Mouse (Mus musculus) MEL (cell line): ENCODE results near the gene Lrrc4c. TPM values are rescaled to one million over a fixed set of nuclear protein-coding genes. Genes with fewer than 3 reads are reported as not detected.
A peak's percentile ranks its signal among the peaks of the same experiment; 100 is the strongest.

Experiments
- DNase-seq: peaks from one replicate; pipeline ENCODE4 v3.0.0; 2011; ENCODE audit warnings: low read depth, low spot score
- H3K27ac ChIP-seq: 2 replicates; pipeline ENCODE4 v1.5.1; 2012; ENCODE audit warnings: low read depth, mild to moderate bottlenecking, control low read depth, low read length, moderate library complexity; ENCODE audit not compliant: control insufficient read depth
- H3K27me3 ChIP-seq, 2 experiments: fragments of 150-350 bp in 1 of 2; sonication (generic) in 1 of 2; 2 replicates each; pipeline ENCODE4 v1.6.1; 2012; ENCODE audit warnings: low read length in 2 of 2, mild to moderate bottlenecking in 2 of 2, improper control_type of control experiment in 1 of 2, moderate library complexity in 1 of 2; ENCODE audit not compliant: insufficient read depth in 2 of 2, control insufficient read depth in 1 of 2
- H3K36me3 ChIP-seq, 2 experiments: 2 replicates each; pipeline ENCODE4 v1.6.1; 2012 to 2014; ENCODE audit warnings: low read length in 2 of 2, improper control_type of control experiment in 1 of 2, inconsistent platforms in 1 of 2, mild to moderate bottlenecking in 1 of 2; ENCODE audit not compliant: insufficient read depth in 2 of 2, control insufficient read depth in 1 of 2
- H3K4me1 ChIP-seq, 2 experiments: fragments of 150-350 bp in 1 of 2; sonication (generic) in 1 of 2; 2 replicates each; pipeline ENCODE4 v1.6.1; 2012; ENCODE audit warnings: low read length in 2 of 2, improper control_type of control experiment in 1 of 2, mild to moderate bottlenecking in 1 of 2; ENCODE audit not compliant: insufficient read depth in 2 of 2, control insufficient read depth in 1 of 2
- H3K4me3 ChIP-seq, 2 experiments: fragments of 150-350 bp in 1 of 2; sonication (generic) in 1 of 2; 2 replicates each; pipeline ENCODE4 v1.5.1; 2012; ENCODE audit warnings: low read depth in 2 of 2, low read length in 2 of 2, mild to moderate bottlenecking in 2 of 2, moderate library complexity in 2 of 2, control low read depth in 1 of 2, improper control_type of control experiment in 1 of 2; ENCODE audit not compliant: control insufficient read depth in 1 of 2, insufficient read depth in 1 of 2
- H3K79me2 ChIP-seq: 2 replicates; pipeline ENCODE4 v1.6.1; 2012; ENCODE audit warnings: mild to moderate bottlenecking, low read length, moderate library complexity; ENCODE audit not compliant: control insufficient read depth, poor library complexity, insufficient read depth
- H3K9ac ChIP-seq: 2 replicates; pipeline ENCODE4 v1.6.1; 2012; ENCODE audit warnings: low read depth, mild to moderate bottlenecking, control low read depth, low read length, moderate library complexity; ENCODE audit not compliant: control insufficient read depth, poor library complexity, severe bottlenecking
- H3K9me3 ChIP-seq: fragments of 150-350 bp; sonication (generic); replicated peaks from 2 replicates; pipeline ENCODE4 v1.6.1; 2012; ENCODE audit warnings: mild to moderate bottlenecking, low read length, improper control_type of control experiment, moderate library complexity; ENCODE audit not compliant: insufficient read depth
- BHLHE40 ChIP-seq: IDR thresholded peaks from 2 replicates; pipeline ENCODE4 v1.6.1; 2012; ENCODE audit warnings: low read depth, mild to moderate bottlenecking, inconsistent platforms, low read length, improper control_type of control experiment, borderline replicate concordance
- CHD1 ChIP-seq: IDR thresholded peaks from 2 replicates; pipeline ENCODE4 v1.6.1; 2012; ENCODE audit warnings: low read depth, mild to moderate bottlenecking, inconsistent platforms, low read length, improper control_type of control experiment
- CHD2 ChIP-seq: IDR thresholded peaks from 2 replicates; pipeline ENCODE4 v1.6.1; 2011; ENCODE audit warnings: low read length, improper control_type of control experiment
- CTCF ChIP-seq, 3 experiments: IDR thresholded peaks in 2 of 3; conservative IDR thresholded peaks in 1 of 3; 2 replicates each; pipeline ENCODE4 v1.5.1; 2011 to 2012; ENCODE audit warnings: low read length in 3 of 3, low read depth in 2 of 3, mild to moderate bottlenecking in 2 of 3, improper control_type of control experiment in 1 of 3, inconsistent platforms in 1 of 3, mixed read lengths in 1 of 3, moderate library complexity in 1 of 3; ENCODE audit not compliant: control insufficient read depth in 1 of 3, insufficient read depth in 1 of 3, poor library complexity in 1 of 3, severe bottlenecking in 1 of 3
- ELF1 ChIP-seq: IDR thresholded peaks from 2 replicates; pipeline ENCODE4 v1.6.1; 2014; ENCODE audit warnings: low read depth, mild to moderate bottlenecking, inconsistent platforms, low read length, improper control_type of control experiment, moderate library complexity
- EP300 ChIP-seq, 2 experiments: IDR thresholded peaks; 2 replicates each; pipeline ENCODE4 v1.6.1; 2011; ENCODE audit warnings: improper control_type of control experiment in 2 of 2, low read length in 2 of 2, low read depth in 1 of 2, mild to moderate bottlenecking in 1 of 2
- ETS1 ChIP-seq: IDR thresholded peaks from 2 replicates; pipeline ENCODE4 v1.6.1; 2012; ENCODE audit warnings: low read depth, mild to moderate bottlenecking, inconsistent platforms, low read length, improper control_type of control experiment, moderate library complexity
- GATA1 ChIP-seq: IDR thresholded peaks from 2 replicates; pipeline ENCODE4 v1.6.1; 2011; ENCODE audit warnings: low read depth, low read length, improper control_type of control experiment
- HCFC1 ChIP-seq: IDR thresholded peaks from 2 replicates; pipeline ENCODE4 v1.6.1; 2012; ENCODE audit warnings: low read depth, mild to moderate bottlenecking, inconsistent platforms, low read length, improper control_type of control experiment, moderate library complexity
- KAT2A ChIP-seq: conservative IDR thresholded peaks from 2 replicates; pipeline ENCODE4 v1.6.1; 2012; ENCODE audit warnings: low read depth, low read length, improper control_type of control experiment, inconsistent platforms
- MAX ChIP-seq: IDR thresholded peaks from 2 replicates; pipeline ENCODE4 v1.6.1; 2011; ENCODE audit warnings: low read length, improper control_type of control experiment
- MAZ ChIP-seq: IDR thresholded peaks from 2 replicates; pipeline ENCODE4 v1.6.1; 2012; ENCODE audit warnings: low read depth, mild to moderate bottlenecking, inconsistent platforms, low read length, improper control_type of control experiment
- MYB ChIP-seq: IDR thresholded peaks from 2 replicates; pipeline ENCODE4 v1.6.1; 2011; ENCODE audit warnings: mild to moderate bottlenecking, low read depth, low read length, improper control_type of control experiment
- MYC ChIP-seq: IDR thresholded peaks from 2 replicates; pipeline ENCODE4 v1.6.1; 2011; ENCODE audit warnings: low read depth, mild to moderate bottlenecking, low read length, improper control_type of control experiment, moderate library complexity
- NRF1 ChIP-seq: IDR thresholded peaks from 2 replicates; pipeline ENCODE4 v1.6.1; 2014; ENCODE audit warnings: low read depth, mild to moderate bottlenecking, inconsistent platforms, low read length, improper control_type of control experiment, moderate library complexity; ENCODE audit not compliant: poor library complexity, insufficient read depth, severe bottlenecking
- POLR2AphosphoS5 ChIP-seq: IDR thresholded peaks from 2 replicates; pipeline ENCODE4 v1.6.1; 2012; ENCODE audit warnings: low read depth, borderline replicate concordance, mild to moderate bottlenecking, inconsistent platforms, low read length, moderate library complexity, mixed read lengths
- RAD21 ChIP-seq: IDR thresholded peaks from 2 replicates; pipeline ENCODE4 v1.6.1; 2011; ENCODE audit warnings: mild to moderate bottlenecking, low read depth, low read length, improper control_type of control experiment
- RCOR1 ChIP-seq: IDR thresholded peaks from 2 replicates; pipeline ENCODE4 v1.6.1; 2012; ENCODE audit warnings: low read depth, mild to moderate bottlenecking, inconsistent platforms, low read length, improper control_type of control experiment
- SIN3A ChIP-seq: IDR thresholded peaks from 2 replicates; pipeline ENCODE4 v1.6.1; 2012; ENCODE audit warnings: low read length, improper control_type of control experiment, inconsistent platforms
- SMC3 ChIP-seq: IDR thresholded peaks from 2 replicates; pipeline ENCODE4 v1.6.1; 2011; ENCODE audit warnings: low read depth, low read length, improper control_type of control experiment
- TAL1 ChIP-seq: IDR thresholded peaks from 2 replicates; pipeline ENCODE4 v1.6.1; 2012; ENCODE audit warnings: mild to moderate bottlenecking, inconsistent platforms, low read length, moderate library complexity, mixed read lengths
- TBP ChIP-seq: IDR thresholded peaks from 2 replicates; pipeline ENCODE4 v1.8.0; 2011; ENCODE audit warnings: low read depth, low read length, improper control_type of control experiment
- ZC3H11A ChIP-seq: IDR thresholded peaks from 2 replicates; pipeline ENCODE4 v1.6.1; 2012; ENCODE audit warnings: low read depth, mild to moderate bottlenecking, inconsistent platforms, low read length, improper control_type of control experiment
- ZMIZ1 ChIP-seq: IDR thresholded peaks from 2 replicates; pipeline ENCODE4 v1.6.1; 2012; ENCODE audit warnings: low read depth, mild to moderate bottlenecking, inconsistent platforms, low read length, improper control_type of control experiment, moderate library complexity
- polyA plus RNA-seq, 2 experiments: library from polyadenylated mRNA; stranded (reverse) in 1 of 2; unstranded in 1 of 2; fragments of >175 nt in 1 of 2; fragments of >200 nt in 1 of 2; gene quantifications; 2 replicates each; pipeline versions ENCODE4 v1.2.1 to v1.2.4; 2012; ENCODE audit warnings: low replicate concordance in 2 of 2, low read depth in 1 of 2; ENCODE audit not compliant: insufficient read length in 2 of 2, insufficient read depth in 1 of 2, missing spikeins in 1 of 2
- total RNA-seq: library from RNA; depleted of rRNA; stranded (reverse); fragments of 300-350 nt; gene quantifications from 2 replicates; pipeline ENCODE4 v1.2.3, GENCODE M21; 2012

Gene Lrrc4c
- total and polyA plus RNA-seq, 3 experiments, result not detected

DNA sequence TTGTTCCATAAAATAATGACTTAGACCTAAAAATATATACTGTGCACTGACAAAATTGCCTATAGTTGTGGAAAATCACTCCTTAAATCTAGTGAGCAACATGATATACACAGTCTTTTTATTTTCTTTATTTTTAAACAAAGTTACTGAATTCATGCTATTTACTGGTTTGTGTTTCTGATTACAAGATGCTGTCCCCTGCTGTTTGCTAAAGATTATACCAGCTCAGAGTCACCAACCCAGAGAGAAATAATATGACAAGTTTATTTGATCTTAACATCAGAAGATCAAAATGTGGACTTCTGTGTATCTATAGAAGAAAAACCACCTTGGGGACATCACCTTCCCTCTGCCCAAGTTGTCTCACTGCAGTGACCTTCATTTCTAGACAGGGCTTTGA is 1145.6 kb downstream of the Lrrc4c start:
- no peaks in the 10 kb centered on the region for H3K79me2 ChIP-seq
- no peak overlapping the region for H3K4me3 ChIP-seq
- no peaks in the 10 kb centered on the region for H3K9me3 ChIP-seq
- H3K36me3 ChIP-seq, result no peaks in the 10 kb centered on the region
- H3K4me1 ChIP-seq, result no peaks in the 10 kb centered on the region
- no peak for TF ChIP-seq BHLHE40
- H3K27me3 ChIP-seq, result no peaks in the 10 kb centered on the region
- no peak overlapping the region for H3K9ac ChIP-seq
- no peak overlapping the region for H3K27ac ChIP-seq
- no peak for DNase-seq

DNA sequence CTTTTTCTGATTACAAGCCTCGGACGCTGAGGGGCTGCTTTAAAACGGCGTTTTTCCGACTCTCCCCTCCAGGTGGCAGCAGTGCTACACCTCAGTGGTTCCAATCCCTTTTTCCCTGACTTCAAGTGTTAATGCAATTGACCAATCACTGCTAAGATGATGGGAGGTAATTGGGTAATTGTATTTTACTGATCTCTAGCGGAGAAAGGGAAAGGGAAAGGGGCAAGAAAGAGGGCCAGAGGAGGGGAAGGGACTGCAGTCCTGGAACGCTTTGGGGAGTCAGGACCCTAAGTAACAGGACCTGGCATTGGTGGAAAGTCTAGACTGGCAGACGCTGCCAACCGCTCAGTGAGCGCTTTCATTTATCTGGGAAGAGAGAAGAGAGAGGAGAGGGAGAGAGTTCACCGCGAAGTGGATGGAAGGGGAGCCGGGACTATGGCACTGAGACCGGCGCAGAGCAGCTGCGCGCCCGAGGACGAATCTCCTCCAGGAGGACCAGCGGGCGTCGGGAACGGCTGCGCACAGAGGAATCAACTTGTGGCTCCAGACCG is 1148.3 kb downstream of the Lrrc4c start:
- no peak overlapping the region for H3K4me3 ChIP-seq
- no peak overlapping the region for H3K27ac ChIP-seq
- DNase-seq, result peak; percentile 47

DNA sequence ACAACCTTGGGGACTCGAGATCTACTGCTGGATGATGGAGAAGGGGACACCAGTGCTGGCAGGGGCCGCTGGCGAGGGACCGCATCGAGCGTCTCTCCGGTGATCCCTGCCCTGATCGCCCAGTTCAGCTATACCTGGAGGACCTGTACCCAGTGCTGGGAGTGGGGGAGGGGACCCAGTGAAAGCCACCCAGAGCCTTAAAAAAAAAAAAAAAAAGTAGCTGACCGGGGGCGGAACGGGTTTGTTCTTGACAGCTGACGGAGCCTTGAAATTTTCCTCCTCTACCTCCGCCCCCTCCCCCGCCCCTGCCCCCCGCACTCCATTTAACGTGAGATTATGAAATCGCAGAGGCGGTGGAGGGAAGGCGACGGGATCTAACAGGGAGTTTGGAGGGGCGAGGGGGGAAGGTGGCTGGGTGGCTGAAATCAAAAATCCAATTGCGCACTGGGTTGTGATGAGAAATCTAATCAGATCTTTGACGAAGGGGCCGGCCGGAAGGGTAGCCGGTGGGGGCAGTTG is 1149.1 kb downstream of the Lrrc4c start:
- no peaks in the 10 kb centered on the region for H3K9me3 ChIP-seq
- no peak overlapping the region for H3K9ac ChIP-seq
- no peaks in the 10 kb centered on the region for H3K4me1 ChIP-seq
- no peaks in the 10 kb centered on the region for H3K27me3 ChIP-seq
- TF ChIP-seq SMC3 (no peak), KAT2A (no peak), GATA1 (no peak), ELF1 (no peak), CTCF (IDR thresholded peaks at IDR 0.05 in 2 of 3, conservative IDR thresholded peaks at IDR 0.05 in 1 of 3; ENCODE audit: control insufficient read depth in 1 of 3, insufficient read depth in 1 of 3, low read depth in 2 of 3, low read length in 3 of 3, poor library complexity in 1 of 3, severe bottlenecking in 1 of 3) (no peak), MYB (no peak), POLR2AphosphoS5 (no peak), MYC (no peak), MAZ (no peak), CHD2 (no peak), TAL1 (no peak), TBP (no peak), RCOR1 (no peak), MAX (no peak)
- DNase-seq, result no peak
- no peaks in the 10 kb centered on the region for H3K36me3 ChIP-seq
- H3K27ac ChIP-seq, result no peak overlapping the region
- H3K4me3 ChIP-seq, result no peak overlapping the region
- H3K79me2 ChIP-seq, result no peaks in the 10 kb centered on the region

More for the DNA sequence above, 1148.3 kb downstream of the Lrrc4c start:
- no peaks in the 10 kb centered on the region for H3K36me3 ChIP-seq
- no peaks in the 10 kb centered on the region for H3K9me3 ChIP-seq
- no peaks in the 10 kb centered on the region for H3K4me1 ChIP-seq
- H3K9ac ChIP-seq, result no peak overlapping the region
- no peaks in the 10 kb centered on the region for H3K27me3 ChIP-seq
- TF ChIP-seq TBP (no peak), MAZ (no peak), SMC3 (peak; percentile 79), MAX (no peak), SIN3A (no peak), MYB (no peak), ZMIZ1 (no peak), ETS1 (no peak), RAD21 (peak; percentile 84), CTCF (IDR thresholded peaks at IDR 0.05 in 2 of 3, conservative IDR thresholded peaks at IDR 0.05 in 1 of 3; ENCODE audit: control insufficient read depth in 1 of 3, insufficient read depth in 1 of 3, low read depth in 2 of 3, low read length in 3 of 3, poor library complexity in 1 of 3, severe bottlenecking in 1 of 3) (peak; percentile 54 to 73 (median 73)), KAT2A (no peak), EP300 (IDR thresholded peaks at IDR 0.05; ENCODE audit: low read depth in 1 of 2, low read length in 2 of 2) (no peak), ZC3H11A (peak; percentile 58), CHD1 (no peak), HCFC1 (no peak), NRF1 (no peak)
- no peaks in the 10 kb centered on the region for H3K79me2 ChIP-seq
